ENCODE assay signal across 8 mouse cellular contexts in the genomic region with DNA sequence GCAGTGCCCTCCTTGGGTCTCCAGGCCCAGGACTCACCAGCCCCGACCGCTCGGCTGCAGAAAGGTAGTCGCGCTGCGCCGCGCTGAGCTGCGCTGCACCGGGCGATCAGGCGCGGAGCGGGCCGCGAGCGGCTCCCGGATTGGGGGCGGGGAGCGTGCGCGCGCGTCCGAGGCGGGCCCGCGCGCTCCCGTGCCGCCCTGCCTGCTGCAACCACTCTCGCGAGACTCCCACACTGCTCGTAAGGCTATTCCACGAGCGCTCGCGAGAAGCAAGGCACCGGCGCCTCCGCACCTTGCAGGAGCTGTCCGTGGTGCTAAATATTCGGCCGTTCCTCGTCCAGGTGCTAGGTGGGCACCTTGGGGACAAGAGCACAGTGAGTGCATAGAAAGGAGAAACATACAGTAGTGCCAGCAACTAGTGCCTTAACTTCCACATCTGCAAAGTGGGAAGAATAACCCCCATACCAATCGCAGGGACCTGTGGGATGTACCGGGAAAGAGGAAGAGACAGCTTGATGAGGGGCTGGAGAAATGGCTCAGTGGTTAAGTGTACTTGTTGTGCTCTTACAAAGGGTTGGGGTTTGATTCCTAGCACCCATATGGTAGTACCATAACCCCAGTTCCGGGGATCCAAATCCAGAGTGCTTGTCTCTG. TPM values are rescaled to one million over a fixed set of nuclear protein-coding genes. Genes with fewer than 3 reads are reported as not detected.
A peak's percentile ranks its signal among the peaks of the same experiment; 100 is the strongest.
DNase-seq lines count a peak whose midpoint lies in the region; ATAC-seq and TF ChIP-seq lines count a peak whose summit lies in the region.

Gene Scamp5 (minus strand): TSS at position 165 of the 654 bp plus-strand sequence.

- H3K9me3 ChIP-seq in embryonic facial prominence, embryonic 11.5 days (replicated peaks; ENCODE audit: control insufficient read depth, low read length), result no peaks in the 10 kb centered on the region
- H3K9me3 ChIP-seq in limb, embryonic 10.5 days (replicated peaks), result no peaks in the 10 kb centered on the region
- H3K9me3 ChIP-seq in midbrain, embryonic 12.5 days, result no peaks in the 10 kb centered on the region

- TF ChIP-seq CTCF in small intestine, adult 2 months (IDR thresholded peaks at IDR 0.05; ENCODE audit: extremely low read depth, insufficient read length, insufficient replicate concordance, low read depth, low read length), result no peak

- peak; percentile 92 for ATAC-seq in embryonic facial prominence, embryonic 11.5 days (replicated peaks; ENCODE audit: insufficient number of reproducible peaks, low FRiP score, low TSS enrichment, low read depth)
- ATAC-seq in midbrain, embryonic 12.5 days (ENCODE audit: low FRiP score, low read depth), result peak; percentile 93

- no peaks in the 10 kb centered on the region for H3K36me3 ChIP-seq in embryonic facial prominence, embryonic 11.5 days (replicated peaks; ENCODE audit: control insufficient read depth, insufficient read depth, low read depth, low read length)
- H3K36me3 ChIP-seq in limb, embryonic 10.5 days, result no peaks in the 10 kb centered on the region
- no peaks in the 10 kb centered on the region for H3K36me3 ChIP-seq in midbrain, embryonic 12.5 days
- peaks cover 4% of the 10 kb centered on the region; the same call in 1 of the 2 replicates for H3K36me3 ChIP-seq in small intestine, adult 2 months (ENCODE audit: control insufficient read depth, insufficient read depth, low read length)

- no peaks in the 10 kb centered on the region for H3K27me3 ChIP-seq in embryonic facial prominence, embryonic 11.5 days (ENCODE audit: control insufficient read depth, insufficient read depth, low read length)
- H3K27me3 ChIP-seq in limb, embryonic 10.5 days (ENCODE audit: low read depth, poor library complexity, severe bottlenecking), result peaks cover 14% of the 10 kb centered on the region
- H3K27me3 ChIP-seq in midbrain, embryonic 12.5 days, result no peaks in the 10 kb centered on the region; the same call in 1 of the 2 replicates
- no peaks in the 10 kb centered on the region for H3K27me3 ChIP-seq in small intestine, adult 2 months (ENCODE audit: control insufficient read depth, insufficient read depth, low read length)

- WGBS in embryonic facial prominence, embryonic 11.5 days, result 2% methylated on average over 48 of the region's 48 CpGs
- 2% methylated on average over 48 of the region's 48 CpGs for WGBS in limb, embryonic 10.5 days
- WGBS in midbrain, embryonic 12.5 days, result 2% methylated on average over 48 of the region's 48 CpGs
- 2% methylated on average over 48 of the region's 48 CpGs for WGBS in small intestine, adult 2 months

- TF ChIP-seq POLR2A in small intestine, adult 2 months (IDR thresholded peaks at IDR 0.05; ENCODE audit: low read depth, low read length), result peak; percentile 19; the same call in 1 of the 2 replicates

- DNase-seq in adrenal gland, postnatal 25 days, result peak; percentile 89
- peak; percentile 96 for DNase-seq in embryonic facial prominence, embryonic 11.5 days (ENCODE audit: low spot score)
- DNase-seq in heart, adult 18-20 months, result peak; percentile 90
- peak; percentile 90 for DNase-seq in kidney, adult 18-20 months
- peak; percentile 93 for DNase-seq in limb, embryonic 10.5 days (ENCODE audit: low spot score)
- no peak for DNase-seq in adipocyte (ENCODE audit: low spot score)

- peak within 1 kb of the TSS; percentile 85 for H3K4me2 ChIP-seq in embryonic facial prominence, embryonic 11.5 days (ENCODE audit: low read depth, low read length)
- peak within 1 kb of the TSS; percentile 65 for H3K4me2 ChIP-seq in midbrain, embryonic 12.5 days (replicated peaks)

- peak within 1 kb of the TSS; percentile 66 for H3K4me3 ChIP-seq in embryonic facial prominence, embryonic 11.5 days (ENCODE audit: low read depth, low read length)
- H3K4me3 ChIP-seq in limb, embryonic 10.5 days, result peak within 1 kb of the TSS; percentile 72
- H3K4me3 ChIP-seq in midbrain, embryonic 12.5 days, result peak within 1 kb of the TSS; percentile 73
- H3K4me3 ChIP-seq in small intestine, adult 2 months (ENCODE audit: low read depth, low read length), result peak within 1 kb of the TSS; percentile 93

- H3K27ac ChIP-seq in embryonic facial prominence, embryonic 11.5 days (replicated peaks; ENCODE audit: low read depth, low read length), result no peak within 1 kb of the TSS
- H3K27ac ChIP-seq in limb, embryonic 10.5 days, result peak within 1 kb of the TSS; percentile 61; the same call in 1 of the 2 replicates
- peak within 1 kb of the TSS; percentile 80 for H3K27ac ChIP-seq in midbrain, embryonic 12.5 days (replicated peaks)
- H3K27ac ChIP-seq in small intestine, adult 2 months (ENCODE audit: insufficient read depth, low read depth, low read length), result peak within 1 kb of the TSS; percentile 69

- H3K9ac ChIP-seq in embryonic facial prominence, embryonic 11.5 days (replicated peaks; ENCODE audit: low read length), result peak within 1 kb of the TSS; percentile 71
- peak within 1 kb of the TSS; percentile 83 for H3K9ac ChIP-seq in midbrain, embryonic 12.5 days (replicated peaks)

- H3K4me1 ChIP-seq in embryonic facial prominence, embryonic 11.5 days (ENCODE audit: control insufficient read depth, insufficient read depth, low read length), result peaks cover 3% of the 10 kb centered on the region; the same call in 1 of the 2 replicates
- peaks cover 15% of the 10 kb centered on the region for H3K4me1 ChIP-seq in limb, embryonic 10.5 days
- peaks cover 23% of the 10 kb centered on the region for H3K4me1 ChIP-seq in midbrain, embryonic 12.5 days
- peaks cover 29% of the 10 kb centered on the region for H3K4me1 ChIP-seq in small intestine, adult 2 months (ENCODE audit: control insufficient read depth, insufficient read depth, insufficient read length, low read length)

RNA-seq across cellular contexts. Expression of gene Scamp5, which starts in this region (rescaled TPM):
- total RNA-seq in adrenal gland, postnatal 25 days (2021), result 10.8 and 14.4 TPM in 2 replicates
- polyA plus RNA-seq in embryonic facial prominence, embryonic 11.5 days (2014; fragmentation: Nextera tagmentation; extraction: Ambion mirVana), result 6.9 and 7.4 TPM in 2 replicates
- 1 to 10 TPM; 5.7 TPM for total RNA-seq in heart, adult 18-20 months (2021)
- polyA plus RNA-seq in limb, embryonic 10.5 days (2016; fragmentation: Nextera tagmentation; extraction: Ambion mirVana), result 4.3 and 4.5 TPM in 2 replicates
- polyA plus RNA-seq in midbrain, embryonic 12.5 days (2016; fragmentation: Nextera tagmentation; extraction: Ambion mirVana), result 48.6 and 49.8 TPM in 2 replicates
- 104 and 119 TPM in 2 replicates for polyA plus RNA-seq in small intestine, adult 2 months (2012; rRNA removed)
